Mouse (Mus musculus) retina, postnatal 7 days (tissue): ENCODE results near the gene Mcl1.
"Not testable (repeated sequence)": the region's sequence is repeated elsewhere in the genome, so short reads cannot be mapped to it uniquely, and the experiment has no call there.

ENCODE experiments used
- DNase-seq: peaks from one replicate; pipeline ENCODE4 v3.0.0-alpha.2; 2012; ENCODE audit warnings: low read depth, low spot score

Gene Mcl1

DNA sequence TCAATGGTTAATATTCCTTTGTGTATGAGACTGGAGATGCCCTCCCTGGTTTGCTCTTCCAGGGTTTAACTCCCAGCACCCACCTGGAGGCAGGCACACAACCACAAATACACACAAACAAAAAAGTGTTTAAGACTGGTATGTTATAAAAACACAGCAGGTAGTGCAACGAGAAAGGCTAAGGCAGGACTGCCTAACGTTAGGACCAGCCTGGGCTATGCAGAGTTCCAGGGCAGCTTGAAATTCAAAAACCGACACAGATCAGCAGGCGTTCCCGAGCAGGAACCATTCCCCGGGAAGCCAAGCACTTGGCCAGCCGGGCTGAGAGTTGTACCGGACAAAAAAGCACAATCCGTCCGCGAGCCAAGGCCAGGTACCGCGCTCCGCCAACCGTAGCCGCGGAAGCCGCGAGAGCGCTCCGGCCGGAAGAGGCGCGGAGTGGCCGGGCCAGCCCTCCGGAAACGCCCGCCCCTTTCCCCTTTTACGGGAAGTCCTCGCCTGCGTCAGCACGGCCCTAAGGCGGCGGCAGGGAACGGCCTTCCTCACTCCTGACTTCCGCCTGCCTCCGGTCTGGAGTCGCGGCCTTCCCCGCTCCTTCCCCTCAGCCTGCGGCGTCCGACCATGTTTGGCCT is at the start of gene Mcl1:
Mcl1 (plus strand) TSS at position 553 of the 632 bp plus-strand sequence.
- DNase-seq: peak; percentile 86

- no peak for DNase-seq
Measured at GRCm38 (mm10) chr3:95609195-95609594, 49.4 kb upstream of the Mcl1 start.

DNA sequence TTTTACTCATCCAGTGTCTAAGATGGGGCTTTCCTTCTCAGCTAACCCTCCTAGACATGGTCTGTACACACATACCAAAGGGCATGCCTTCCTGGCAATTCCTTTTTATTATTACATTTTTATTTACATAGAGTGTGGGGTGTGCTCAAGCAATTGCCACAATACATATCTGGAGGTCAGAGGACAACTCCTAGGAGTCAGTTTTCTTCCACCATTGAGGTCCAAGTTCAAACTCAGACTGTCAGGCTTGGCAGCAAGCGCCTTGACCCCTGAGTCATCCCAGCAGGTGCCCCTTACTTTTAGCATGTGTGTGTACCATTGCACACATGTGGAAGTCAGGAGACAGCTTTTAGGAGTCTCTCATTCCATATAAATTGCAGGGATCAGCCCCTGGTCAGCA is 44.6 kb upstream of the Mcl1 start:
- no peak for DNase-seq

DNA sequence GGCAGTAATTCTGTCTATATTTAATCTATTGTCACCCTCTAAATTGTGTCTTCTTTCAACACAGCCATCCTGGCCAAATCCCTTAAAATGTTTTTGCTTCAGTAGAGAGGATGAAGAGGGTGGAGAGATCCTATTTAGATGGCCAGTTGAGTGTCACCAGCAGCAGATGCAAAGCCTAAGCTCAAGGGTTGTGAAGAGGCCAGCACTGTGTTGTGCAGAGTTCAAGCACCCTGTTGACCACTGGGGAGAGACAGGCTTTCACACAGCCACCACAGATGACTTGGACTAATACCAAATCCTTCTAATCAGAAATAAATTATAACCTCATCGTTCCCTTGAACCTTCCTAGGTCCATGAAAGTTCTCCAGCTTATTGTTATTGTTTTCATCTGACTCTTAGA is 40.1 kb upstream of the Mcl1 start:
- no peak for DNase-seq

GRCm38 (mm10) chr3:95621241-95621640 is 37.3 kb upstream of the Mcl1 start:
- DNase-seq: no peak

- not testable (repeated sequence) for DNase-seq
Measured at GRCm38 (mm10) chr3:95622421-95622820, 36.2 kb upstream of the Mcl1 start.

GRCm38 (mm10) chr3:95623551-95623950 is 35.0 kb upstream of the Mcl1 start:
- no peak for DNase-seq

GRCm38 (mm10) chr3:95623991-95624515 is 34.5 kb upstream of the Mcl1 start:
- DNase-seq: not testable (repeated sequence)

DNA sequence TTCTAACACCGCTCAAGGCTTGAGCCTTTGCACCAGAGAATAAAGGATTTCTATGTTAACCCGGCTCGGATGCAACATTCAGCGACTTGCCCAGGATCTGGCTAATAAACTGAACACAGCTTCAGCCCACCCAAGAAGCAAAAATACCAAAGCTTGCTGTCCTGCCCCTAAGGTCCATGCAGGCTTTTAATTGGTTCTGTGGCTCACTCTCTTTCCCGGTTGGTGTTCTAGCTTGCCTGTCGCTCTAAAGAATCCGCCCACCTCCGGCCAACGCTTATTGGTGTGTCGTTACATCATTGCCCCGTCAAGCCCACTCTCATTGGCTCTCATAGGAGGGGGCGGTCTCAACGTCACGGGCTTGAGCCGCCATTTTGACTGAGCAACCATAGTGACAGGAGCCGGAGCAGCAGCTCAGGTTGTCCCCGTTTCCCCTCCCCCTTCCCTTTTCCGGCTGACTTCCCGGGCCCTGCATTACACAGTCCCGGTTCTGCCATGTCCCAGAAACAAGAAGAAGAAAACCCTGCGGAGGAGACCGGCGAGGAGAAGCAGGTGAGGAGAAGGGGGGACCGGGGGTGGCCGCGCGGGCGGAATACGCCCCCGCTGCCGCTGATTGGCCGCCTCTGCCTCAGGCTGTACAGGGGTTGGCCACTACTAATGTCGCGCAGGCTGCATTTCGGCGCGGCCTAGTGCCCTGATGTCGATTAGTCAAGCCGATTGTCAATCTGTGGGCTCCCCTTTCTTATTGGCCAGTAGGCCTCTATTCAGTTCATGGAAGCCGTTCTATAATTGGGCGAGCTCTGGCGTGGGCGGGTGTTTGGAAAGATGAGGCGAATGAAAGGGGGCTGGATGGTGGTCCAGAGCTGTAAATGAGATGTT is 33.7 kb upstream of the Mcl1 start, which contains the start of gene Ensa:
Ensa (plus strand) TSS at position 366 of the 876 bp plus-strand sequence.
- DNase-seq: peak; percentile 97

DNA sequence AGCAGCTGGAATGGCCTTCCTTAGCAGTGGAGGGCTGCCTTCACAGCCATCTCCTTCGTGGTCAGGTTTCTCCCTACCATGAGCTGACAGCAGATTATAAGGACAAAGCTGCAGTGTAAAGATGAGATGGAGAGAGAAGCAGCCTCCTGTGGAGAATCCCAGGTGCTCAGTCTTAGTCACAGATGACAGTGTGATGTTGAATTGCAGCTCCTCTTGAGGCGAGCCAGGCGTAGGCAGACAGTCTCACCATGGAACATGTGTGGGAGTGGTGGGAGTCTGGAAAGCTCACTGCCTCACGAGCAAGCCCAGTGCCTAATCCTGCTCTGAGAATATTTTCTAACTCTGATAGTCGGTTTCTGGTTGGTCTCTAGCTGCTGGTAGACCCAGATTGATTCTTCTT is 30.8 kb upstream of the Mcl1 start:
- DNase-seq: no peak

- DNase-seq: no peak
Measured at GRCm38 (mm10) chr3:95629755-95630154, 28.8 kb upstream of the Mcl1 start.

DNA sequence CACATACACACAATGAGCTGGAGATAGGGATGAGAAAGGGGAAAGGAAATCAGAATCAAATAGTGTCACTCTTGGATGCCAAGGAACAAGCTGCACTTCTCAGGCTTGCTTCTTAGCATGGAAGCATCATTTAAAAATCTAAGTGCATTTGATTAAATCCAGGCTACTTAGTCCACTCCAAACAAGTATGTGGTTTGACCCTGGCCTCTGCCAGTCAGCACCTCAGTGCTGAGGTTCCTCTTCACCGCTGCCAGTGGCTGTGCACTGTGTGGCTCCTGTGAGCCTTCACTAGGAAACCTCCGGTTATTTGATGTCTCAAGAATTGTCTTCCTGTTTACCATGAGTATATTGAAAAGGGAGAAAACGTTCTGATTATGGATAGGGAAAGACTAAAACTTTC is 27.7 kb upstream of the Mcl1 start:
- no peak for DNase-seq

GRCm38 (mm10) chr3:95631304-95631703 is 27.3 kb upstream of the Mcl1 start:
- DNase-seq: no peak

DNA sequence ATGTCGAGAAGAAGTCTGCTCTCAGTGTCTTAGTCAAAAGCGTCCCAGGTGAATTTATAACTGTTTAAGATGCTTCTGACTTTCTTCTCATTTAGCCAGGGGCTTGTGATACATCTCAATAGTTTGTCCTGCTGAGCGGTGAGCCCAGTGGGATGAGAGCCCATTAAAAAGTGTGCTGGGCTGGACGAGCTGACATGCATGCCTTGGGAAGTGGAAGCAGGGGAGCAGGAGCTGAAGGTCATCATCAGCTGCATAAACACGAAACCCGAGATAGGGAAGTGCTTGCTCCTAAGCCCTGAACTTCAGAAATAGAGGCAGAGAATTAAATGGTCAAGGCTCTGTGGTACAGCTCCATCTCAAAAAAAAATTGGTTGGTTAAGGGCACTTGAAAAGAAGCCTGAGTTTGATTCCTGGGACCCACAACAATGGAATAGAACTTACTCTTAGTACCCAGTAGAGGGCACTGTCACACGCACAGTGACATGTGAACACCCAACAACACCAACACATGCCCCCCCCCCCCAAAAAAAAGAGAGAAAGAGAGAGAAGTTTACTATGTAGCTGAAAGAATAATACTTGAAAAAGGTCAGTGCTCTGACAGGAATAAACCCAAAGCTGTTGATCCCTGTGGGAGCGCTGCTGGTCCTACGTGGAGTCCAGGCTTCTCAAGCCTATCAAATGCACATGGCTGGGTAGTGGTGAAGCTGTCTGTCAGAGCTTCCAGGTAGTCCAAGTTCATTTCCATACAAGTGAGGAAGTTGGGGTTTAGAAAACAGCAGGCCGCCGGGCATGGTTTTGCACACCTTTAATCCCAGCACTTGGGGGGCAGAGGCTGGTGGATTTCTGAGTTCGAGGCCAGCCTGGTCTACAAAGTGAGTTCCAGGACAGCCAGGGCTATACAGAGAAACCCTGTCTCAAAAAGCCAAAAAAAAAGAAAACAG is 25.7 kb upstream of the Mcl1 start:
- no peak for DNase-seq

- DNase-seq: no peak
Measured at GRCm38 (mm10) chr3:95635636-95636035, 23.0 kb upstream of the Mcl1 start.

DNA sequence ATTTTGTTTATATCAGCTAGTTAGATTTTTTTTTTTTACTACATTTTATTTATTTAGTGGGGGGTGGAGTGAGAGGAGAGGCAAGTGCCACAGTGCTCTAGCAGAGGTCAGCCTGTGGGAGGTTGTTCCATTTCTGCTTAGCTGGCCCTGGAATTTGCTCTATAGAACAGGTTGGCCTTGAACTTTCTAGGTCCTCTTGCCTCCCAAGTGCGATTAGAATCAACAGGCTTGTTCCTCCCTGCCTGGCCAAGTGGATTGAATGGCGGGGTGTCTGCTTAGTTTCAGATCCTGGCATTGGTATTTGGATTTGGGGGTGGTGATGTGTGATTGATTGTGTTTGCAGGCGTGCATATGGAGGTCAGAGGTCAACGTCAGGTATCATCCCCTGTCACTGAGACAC is 22.5 kb upstream of the Mcl1 start:
- no peak for DNase-seq

DNA sequence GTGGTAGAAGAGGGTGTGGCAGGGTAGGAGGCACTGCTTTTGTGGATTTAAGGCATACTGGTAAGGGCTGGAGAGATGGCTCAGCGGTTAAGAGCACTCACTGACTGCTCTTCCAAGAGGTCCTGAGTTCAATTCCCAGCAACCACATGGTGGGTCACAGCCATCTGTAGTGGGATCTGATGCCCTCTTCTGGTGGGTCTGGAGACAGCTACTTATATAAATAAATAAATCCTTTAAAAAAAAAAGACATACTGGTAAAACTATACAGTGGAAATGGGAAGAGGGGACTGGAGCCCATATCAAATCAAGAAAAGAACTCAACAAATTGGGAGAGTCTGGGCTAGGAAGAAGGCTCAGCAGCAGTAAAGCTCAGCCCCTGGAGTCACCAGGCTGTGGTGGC is 18.9 kb upstream of the Mcl1 start:
- DNase-seq: no peak

- DNase-seq: no peak
Measured at GRCm38 (mm10) chr3:95643097-95643496, 15.5 kb upstream of the Mcl1 start.

DNA sequence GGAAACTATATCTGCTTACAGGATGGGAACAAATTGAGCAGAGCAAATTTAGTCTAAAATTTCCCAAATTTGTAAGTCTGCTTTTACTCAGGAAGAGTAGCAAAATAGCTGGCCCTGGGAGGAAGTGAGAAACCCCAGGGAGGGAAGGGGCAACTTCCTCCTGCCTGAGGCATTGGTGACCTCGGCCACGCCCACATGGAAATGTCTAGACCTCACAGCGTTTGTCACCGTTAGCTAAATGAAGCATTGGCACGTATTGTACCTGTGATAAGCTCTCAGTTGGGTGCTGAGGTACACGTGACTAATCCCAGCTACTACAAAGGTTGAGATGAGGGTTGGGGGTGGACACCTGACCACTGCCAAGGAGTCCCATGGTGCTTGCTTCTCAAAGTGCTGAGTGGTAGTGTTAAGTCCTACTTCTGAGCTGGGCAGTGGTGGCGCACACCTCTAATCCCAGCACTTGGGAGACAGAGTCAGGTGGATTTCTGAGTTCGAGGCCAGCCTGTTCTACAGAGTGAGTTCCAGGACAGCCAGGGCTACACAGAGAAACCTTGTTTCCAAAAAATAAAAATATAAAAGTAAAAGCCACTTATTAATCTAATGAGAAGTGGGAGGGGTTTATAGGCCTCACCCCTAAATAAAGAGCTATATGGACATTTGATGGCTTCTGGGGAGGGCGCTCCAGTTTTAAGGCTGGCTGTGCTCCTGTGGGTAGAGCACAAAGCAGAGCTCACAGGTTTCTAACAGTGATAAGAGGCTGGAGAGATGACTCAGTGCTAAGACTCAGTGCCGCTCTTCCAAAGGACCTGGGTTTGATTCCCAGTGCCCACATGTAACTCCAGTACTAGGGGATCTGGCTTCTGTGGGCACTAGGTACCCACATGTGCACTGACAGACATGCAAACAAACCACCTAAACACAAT is 13.0 kb upstream of the Mcl1 start:
- DNase-seq: no peak

DNA sequence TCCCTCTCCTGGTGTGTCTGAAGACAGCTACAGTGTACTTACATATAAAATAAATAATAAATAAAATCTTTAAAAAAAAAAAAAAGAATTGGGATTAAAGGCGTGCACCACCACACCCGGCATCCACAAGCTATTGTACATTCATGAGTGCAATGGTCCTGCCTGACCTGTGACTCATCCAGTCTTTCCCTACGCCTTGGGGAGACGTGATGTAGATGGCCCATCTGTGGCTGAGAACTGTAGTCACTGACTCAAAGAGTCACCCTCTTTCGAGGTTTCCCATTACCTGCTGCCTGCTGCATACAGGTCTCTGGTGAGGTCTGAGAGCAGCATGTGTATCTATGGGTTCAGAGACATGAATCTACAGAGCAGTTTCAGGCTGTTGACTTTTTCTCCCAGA is 10.6 kb upstream of the Mcl1 start:
- DNase-seq: no peak
